Mouse (Mus musculus) forebrain, embryonic 15.5 days (tissue): ENCODE measurements at regions not wholly inside any gene's neighbourhood (a gene's known extent, or its start where the extent isn't known, plus 50 kb on each side); places are given as distances from the start of the nearest gene placed in this dataset.

Experiments
- ATAC-seq: fragments of 200-750 bp; cut with Nextera tagmentation; replicated peaks from 2 replicates; pipeline ENCODE4 v1.8.0; 2017; ENCODE audit warnings: mild to moderate bottlenecking, moderate TSS enrichment, moderate library complexity
- H3K27ac ChIP-seq: fragments of 300-500 bp; sonication (generic); replicated peaks from 2 replicates; pipeline ENCODE4 v1.5.1; 2015; ENCODE audit warnings: mild to moderate bottlenecking, inconsistent platforms
- H3K27me3 ChIP-seq: fragments of 300-500 bp; sonication (generic); 2 replicates; pipeline ENCODE4 v1.6.1; 2015; ENCODE audit warnings: inconsistent platforms
- H3K36me3 ChIP-seq: fragments of 300-500 bp; sonication (generic); 2 replicates; pipeline ENCODE4 v1.6.1; 2015; ENCODE audit warnings: mild to moderate bottlenecking, inconsistent platforms
- H3K4me1 ChIP-seq: fragments of 300-500 bp; sonication (generic); 2 replicates; pipeline ENCODE4 v1.6.1; 2015; ENCODE audit warnings: inconsistent platforms
- H3K4me2 ChIP-seq: fragments of 300-500 bp; sonication (generic); replicated peaks from 2 replicates; pipeline ENCODE4 v1.6.1; 2015; ENCODE audit warnings: mild to moderate bottlenecking, inconsistent platforms
- H3K4me3 ChIP-seq: fragments of 300-500 bp; sonication (generic); 2 replicates; pipeline ENCODE4 v1.5.1; 2015; ENCODE audit warnings: mild to moderate bottlenecking, inconsistent platforms
- H3K9ac ChIP-seq: fragments of 300-500 bp; sonication (generic); replicated peaks from 2 replicates; pipeline ENCODE4 v1.6.1; 2015; ENCODE audit warnings: mild to moderate bottlenecking, inconsistent platforms
- H3K9me3 ChIP-seq: fragments of 300-500 bp; sonication (generic); 2 replicates; pipeline ENCODE4 v1.6.1; 2016; ENCODE audit warnings: inconsistent platforms
- WGBS: fragments of 180-500 bp; shearing (Covaris S2); methylation state at CpG from one replicate; pipeline ENCODE4 v1.1.7; 2015; ENCODE audit warnings: mixed read lengths; 5-methylcytosine and 5-hydroxymethylcytosine counted together

- ATAC-seq = no peak
- no peaks in the 10 kb centered on the region for H3K27me3 ChIP-seq
- no peak overlapping the region for H3K4me3 ChIP-seq
- no peaks in the 10 kb centered on the region for H3K36me3 ChIP-seq
- no peak overlapping the region for H3K9ac ChIP-seq
- no peak overlapping the region for H3K4me2 ChIP-seq
- 16% methylated on average over 8 of the region's 8 CpGs for WGBS
- H3K4me1 ChIP-seq = no peaks in the 10 kb centered on the region
- no peaks in the 10 kb centered on the region for H3K9me3 ChIP-seq
- H3K27ac ChIP-seq = no peak overlapping the region
Measured at GRCm38 (mm10) chr16:76762619-76763283, 250.8 kb upstream of the Usp25 start.

GRCm38 (mm10) chr16:76761848-76762247 lies 251.7 kb upstream of the Usp25 start:
- Histone ChIP-seq H3K9ac (no peak overlapping the region), H3K4me1 (no peaks in the 10 kb centered on the region), H3K4me3 (no peak overlapping the region), H3K27ac (no peak overlapping the region), H3K36me3 (no peaks in the 10 kb centered on the region), H3K9me3 (no peaks in the 10 kb centered on the region), H3K4me2 (no peak overlapping the region), H3K27me3 (no peaks in the 10 kb centered on the region)
- no peak for ATAC-seq
- 60% methylated on average over 1 of the region's 1 CpGs for WGBS

- Histone ChIP-seq H3K27me3 (no peaks in the 10 kb centered on the region), H3K9ac (no peak overlapping the region), H3K4me3 (no peak overlapping the region), H3K9me3 (no peaks in the 10 kb centered on the region), H3K4me2 (no peak overlapping the region), H3K4me1 (no peaks in the 10 kb centered on the region), H3K36me3 (no peaks in the 10 kb centered on the region), H3K27ac (no peak overlapping the region)
- no peak for ATAC-seq
- WGBS = 90% methylated on average over 1 of the region's 1 CpGs
Measured at GRCm38 (mm10) chr16:76761004-76761403, 252.5 kb upstream of the Usp25 start.

- H3K27ac ChIP-seq = no peak overlapping the region
- H3K4me1 ChIP-seq = no peaks in the 10 kb centered on the region
- H3K9me3 ChIP-seq = no peaks in the 10 kb centered on the region
- H3K27me3 ChIP-seq = no peaks in the 10 kb centered on the region
- no peaks in the 10 kb centered on the region for H3K36me3 ChIP-seq
- no peak overlapping the region for H3K9ac ChIP-seq
- ATAC-seq = no peak
- 82% methylated on average over 3 of the region's 3 CpGs for WGBS
- no peak overlapping the region for H3K4me3 ChIP-seq
- H3K4me2 ChIP-seq = no peak overlapping the region
Measured at GRCm38 (mm10) chr16:76754871-76755270, 258.6 kb upstream of the Usp25 start.

- H3K27ac ChIP-seq = no peak overlapping the region
- WGBS = 94% methylated on average over 3 of the region's 3 CpGs
- ATAC-seq = no peak
Measured at GRCm38 (mm10) chr16:76746385-76746784, 267.1 kb upstream of the Usp25 start.

GRCm38 (mm10) chr16:76741141-76741540 lies 272.4 kb upstream of the Usp25 start:
- Histone ChIP-seq H3K4me3 (no peak overlapping the region), H3K9ac (no peak overlapping the region), H3K9me3 (no peaks in the 10 kb centered on the region), H3K4me1 (no peaks in the 10 kb centered on the region), H3K4me2 (no peak overlapping the region), H3K27me3 (no peaks in the 10 kb centered on the region), H3K27ac (no peak overlapping the region), H3K36me3 (no peaks in the 10 kb centered on the region)
- ATAC-seq = 0 out of 2 replicates have a peak, but pooled peaks have one; percentile 29
- 14% methylated on average over 3 of the region's 3 CpGs for WGBS

More at GRCm38 (mm10) chr16:76746385-76746784, 267.1 kb upstream of the Usp25 start:
- Histone ChIP-seq H3K36me3 (no peaks in the 10 kb centered on the region), H3K9me3 (no peaks in the 10 kb centered on the region), H3K9ac (no peak overlapping the region), H3K27me3 (no peaks in the 10 kb centered on the region), H3K4me3 (no peak overlapping the region), H3K4me1 (no peaks in the 10 kb centered on the region), H3K4me2 (no peak overlapping the region)

- Histone ChIP-seq H3K36me3 (no peaks in the 10 kb centered on the region), H3K4me3 (no peak overlapping the region), H3K4me1 (peaks cover 3% of the 10 kb centered on the region; the same call in 1 of the 2 replicates), H3K9ac (no peak overlapping the region), H3K9me3 (no peaks in the 10 kb centered on the region), H3K27ac (no peak overlapping the region), H3K4me2 (no peak overlapping the region), H3K27me3 (no peaks in the 10 kb centered on the region)
- 74% methylated on average over 4 of the region's 4 CpGs for WGBS
- no peak for ATAC-seq
Measured at GRCm38 (mm10) chr16:76725991-76726390, 287.5 kb upstream of the Usp25 start.

DNA sequence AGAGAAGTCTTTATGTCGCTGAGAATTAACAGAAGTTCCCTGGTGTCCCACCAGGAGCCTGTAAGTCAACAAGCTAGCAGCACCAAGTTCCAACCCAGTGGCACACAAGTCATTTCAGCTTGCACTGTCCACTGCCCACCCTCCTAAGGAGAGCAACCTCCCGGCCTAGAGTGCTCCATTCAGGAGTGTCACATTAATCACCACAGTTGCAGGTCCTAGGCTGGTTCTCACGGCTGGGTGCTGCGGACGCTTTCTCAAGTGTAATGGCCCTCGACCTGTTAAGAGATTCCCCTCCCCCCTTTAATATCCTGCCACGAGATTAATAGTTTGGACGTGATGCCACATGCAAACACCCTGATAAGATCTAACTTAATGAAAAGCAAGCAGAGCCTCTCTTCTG lies 288.2 kb upstream of the Usp25 start:
- Histone ChIP-seq H3K4me3 (no peak overlapping the region), H3K4me1 (peaks cover 3% of the 10 kb centered on the region; the same call in 1 of the 2 replicates), H3K9me3 (no peaks in the 10 kb centered on the region), H3K27ac (no peak overlapping the region), H3K27me3 (no peaks in the 10 kb centered on the region), H3K4me2 (no peak overlapping the region), H3K36me3 (no peaks in the 10 kb centered on the region), H3K9ac (no peak overlapping the region)
- ATAC-seq = no peak
- WGBS = 72% methylated on average over 8 of the region's 8 CpGs

DNA sequence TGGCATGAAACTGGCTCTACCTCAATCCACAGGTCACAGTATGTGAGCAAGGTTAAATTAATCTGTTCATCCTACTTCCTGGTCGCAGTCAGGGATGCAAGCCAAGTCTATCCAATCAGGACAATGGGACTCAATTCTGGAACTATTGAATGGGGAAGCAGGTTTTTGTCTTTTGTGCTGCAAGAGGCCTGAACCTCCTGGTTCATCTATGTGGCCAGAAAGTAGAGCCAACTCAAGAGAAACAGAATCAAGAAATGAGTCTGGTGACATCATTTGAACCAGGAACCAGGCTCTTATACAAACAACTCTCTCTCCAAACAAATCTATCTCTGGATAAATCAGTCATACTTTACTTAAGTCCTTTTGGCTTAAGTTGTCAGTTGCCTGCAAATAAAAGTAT lies 294.7 kb upstream of the Usp25 start:
- no peaks in the 10 kb centered on the region for H3K36me3 ChIP-seq
- H3K9me3 ChIP-seq = no peaks in the 10 kb centered on the region
- no peak overlapping the region for H3K9ac ChIP-seq
- ATAC-seq = no peak
- H3K4me3 ChIP-seq = no peak overlapping the region
- H3K4me1 ChIP-seq = no peaks in the 10 kb centered on the region
- no peak overlapping the region for H3K4me2 ChIP-seq
- H3K27me3 ChIP-seq = no peaks in the 10 kb centered on the region
- WGBS = 82% methylated on average over 1 of the region's 1 CpGs
- no peak overlapping the region for H3K27ac ChIP-seq

GRCm38 (mm10) chr16:76718147-76718546 lies 295.4 kb upstream of the Usp25 start:
- H3K4me1 ChIP-seq = no peaks in the 10 kb centered on the region
- ATAC-seq = no peak
- H3K9ac ChIP-seq = no peak overlapping the region
- H3K4me3 ChIP-seq = no peak overlapping the region
- no peak overlapping the region for H3K27ac ChIP-seq
- 93% methylated on average over 1 of the region's 1 CpGs for WGBS
- no peaks in the 10 kb centered on the region for H3K27me3 ChIP-seq
- H3K9me3 ChIP-seq = no peaks in the 10 kb centered on the region
- no peaks in the 10 kb centered on the region for H3K36me3 ChIP-seq
- H3K4me2 ChIP-seq = no peak overlapping the region

GRCm38 (mm10) chr16:76694913-76695312 lies 318.6 kb upstream of the Usp25 start:
- Histone ChIP-seq H3K4me2 (no peak overlapping the region), H3K36me3 (no peaks in the 10 kb centered on the region), H3K27ac (no peak overlapping the region), H3K9me3 (no peaks in the 10 kb centered on the region), H3K4me1 (no peaks in the 10 kb centered on the region), H3K4me3 (no peak overlapping the region), H3K9ac (no peak overlapping the region), H3K27me3 (no peaks in the 10 kb centered on the region)
- 44% methylated on average over 6 of the region's 6 CpGs for WGBS
- no peak for ATAC-seq

DNA sequence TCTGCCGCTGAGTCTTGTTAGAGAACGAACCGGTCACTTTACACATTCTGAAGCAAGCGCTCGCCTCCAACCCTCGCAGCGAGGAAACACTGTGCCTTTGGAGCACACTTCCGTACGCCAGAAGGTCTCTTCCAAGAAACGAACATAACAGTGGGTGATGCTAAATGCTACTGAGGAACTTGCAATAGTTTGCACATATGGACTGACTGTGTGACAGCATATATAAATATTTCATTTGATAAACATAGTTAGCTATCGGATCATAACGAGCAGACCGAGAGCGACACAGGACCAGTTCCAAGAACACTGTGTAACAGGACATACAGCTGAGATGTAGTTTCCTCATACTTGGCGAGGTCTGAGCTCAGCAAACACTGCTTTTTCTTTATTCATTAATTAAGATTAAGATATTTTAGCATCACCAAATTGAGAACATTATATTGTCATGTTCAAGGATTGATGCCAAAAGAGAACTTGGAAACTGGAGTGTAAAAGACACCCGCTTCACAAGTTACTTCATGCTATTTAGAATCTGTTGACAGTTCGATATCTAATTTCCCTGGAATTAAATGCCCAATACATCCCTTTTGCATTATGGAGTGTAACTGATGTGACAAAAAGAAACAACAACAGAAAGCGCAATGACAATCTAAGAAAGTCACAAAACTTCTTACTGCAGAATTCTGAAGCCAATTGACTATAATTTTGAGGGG lies 314.3 kb upstream of the Nrip1 start:
- H3K27ac ChIP-seq = no peak overlapping the region
- no peak overlapping the region for H3K9ac ChIP-seq
- H3K36me3 ChIP-seq = no peaks in the 10 kb centered on the region
- 73% methylated on average over 18 of the region's 18 CpGs for WGBS
- peak; percentile 75 for ATAC-seq
- no peak overlapping the region for H3K4me2 ChIP-seq
- H3K9me3 ChIP-seq = no peaks in the 10 kb centered on the region
- no peaks in the 10 kb centered on the region for H3K4me1 ChIP-seq
- H3K27me3 ChIP-seq = no peaks in the 10 kb centered on the region
- H3K4me3 ChIP-seq = no peak overlapping the region
